8 mouse cellular contexts compared by ENCODE assay signal in genomic region chr2:27028437-27029015, GRCm38 (mm10). TPM values are rescaled to one million over a fixed set of nuclear protein-coding genes. Genes with fewer than 3 reads are reported as not detected.
DNase-seq lines count a peak whose midpoint lies in the region; ATAC-seq lines count a peak whose summit lies in the region.

No protein-coding gene starts in this region.

- ATAC-seq in heart, embryonic 11.5 days (replicated peaks; ENCODE audit: insufficient number of reproducible peaks, low FRiP score, low TSS enrichment), result no peak
- ATAC-seq in hindbrain, embryonic 16.5 days, result no peak
- no peak; the same call in 1 of the 2 replicates for ATAC-seq in midbrain, embryonic 13.5 days

- peak overlapping the region; percentile 66 for H3K4me2 ChIP-seq in heart, embryonic 11.5 days
- peak overlapping the region; percentile 80 for H3K4me2 ChIP-seq in hindbrain, embryonic 16.5 days (ENCODE audit: low read length)
- H3K4me2 ChIP-seq in midbrain, embryonic 13.5 days (replicated peaks), result peak overlapping the region; percentile 57

- peaks cover 5% of the 10 kb centered on the region; the same call in 1 of the 2 replicates for H3K4me1 ChIP-seq in heart, embryonic 11.5 days (ENCODE audit: control insufficient read depth, insufficient read depth, low read length)
- H3K4me1 ChIP-seq in hindbrain, embryonic 16.5 days (ENCODE audit: control insufficient read depth, insufficient read depth, low read depth, low read length), result peaks cover 11% of the 10 kb centered on the region
- peaks cover 13% of the 10 kb centered on the region for H3K4me1 ChIP-seq in midbrain, embryonic 13.5 days (replicated peaks)

- no peaks in the 10 kb centered on the region for H3K9me3 ChIP-seq in heart, embryonic 11.5 days (replicated peaks; ENCODE audit: control insufficient read depth, low read length)
- H3K9me3 ChIP-seq in hindbrain, embryonic 16.5 days (ENCODE audit: control insufficient read depth, low read length), result no peaks in the 10 kb centered on the region
- H3K9me3 ChIP-seq in midbrain, embryonic 13.5 days, result no peaks in the 10 kb centered on the region

- no peaks in the 10 kb centered on the region for H3K36me3 ChIP-seq in heart, embryonic 11.5 days (ENCODE audit: control insufficient read depth, insufficient read depth, low read length)
- H3K36me3 ChIP-seq in hindbrain, embryonic 16.5 days (ENCODE audit: control insufficient read depth, insufficient read depth, low read length), result no peaks in the 10 kb centered on the region
- H3K36me3 ChIP-seq in midbrain, embryonic 13.5 days, result no peaks in the 10 kb centered on the region

- H3K4me3 ChIP-seq in heart, embryonic 11.5 days (ENCODE audit: low read depth, low read length), result no peak overlapping the region
- H3K4me3 ChIP-seq in hindbrain, embryonic 16.5 days (ENCODE audit: low read length), result peak overlapping the region; percentile 54
- peak overlapping the region; percentile 40 for H3K4me3 ChIP-seq in midbrain, embryonic 13.5 days (replicated peaks)

- no peak for DNase-seq in heart, postnatal 36 days
- peak; percentile 19 for DNase-seq in MN1 (ENCODE audit: low spot score)
- no peak for DNase-seq in frontal cortex, postnatal 25 days (ENCODE audit: low spot score in 2 of 2)
- no peak for DNase-seq in gastrocnemius, postnatal 10 days
- no peak for DNase-seq in right cerebral cortex, postnatal 36 days (ENCODE audit: low spot score in 2 of 2)

- intact Hi-C loops in heart, postnatal 36 days (cut with DNase I), result no loop called here

- H3K9ac ChIP-seq in heart, embryonic 11.5 days (ENCODE audit: low read depth, low read length), result no peak overlapping the region
- H3K9ac ChIP-seq in hindbrain, embryonic 16.5 days (ENCODE audit: low read depth, low read length), result peak overlapping the region; percentile 72
- peak overlapping the region; percentile 54 for H3K9ac ChIP-seq in midbrain, embryonic 13.5 days (replicated peaks)

- WGBS in heart, embryonic 11.5 days (ENCODE audit: insufficient replicate concordance), result 55% methylated on average over 4 of the region's 4 CpGs
- WGBS in hindbrain, embryonic 16.5 days, result 68% methylated on average over 4 of the region's 4 CpGs
- 76% methylated on average over 4 of the region's 4 CpGs for WGBS in midbrain, embryonic 13.5 days

- no peak overlapping the region for H3K27ac ChIP-seq in heart, embryonic 11.5 days (ENCODE audit: low read depth, low read length)
- H3K27ac ChIP-seq in hindbrain, embryonic 16.5 days (ENCODE audit: low read depth, low read length), result peak overlapping the region; percentile 67
- H3K27ac ChIP-seq in midbrain, embryonic 13.5 days, result no peak overlapping the region

- peaks cover 25% of the 10 kb centered on the region for H3K27me3 ChIP-seq in heart, embryonic 11.5 days (ENCODE audit: control insufficient read depth, insufficient read depth, low read length)
- no peaks in the 10 kb centered on the region for H3K27me3 ChIP-seq in hindbrain, embryonic 16.5 days (replicated peaks; ENCODE audit: control insufficient read depth, insufficient read depth, low read length)
- peaks cover 18% of the 10 kb centered on the region; the same call in 1 of the 2 replicates for H3K27me3 ChIP-seq in midbrain, embryonic 13.5 days

RNA-seq across cellular contexts. Expression of gene Slc2a6, which starts 0.7 kb away (rescaled TPM):
- 0.30 TPM in 1 of 2 replicates, not detected in the other for polyA plus RNA-seq in heart, embryonic 11.5 days (2014; fragmentation: Nextera tagmentation; extraction: Ambion mirVana)
- under 1 TPM in 1 of 2 experiments, not detected in 1; 0.73 TPM for total RNA-seq in heart, postnatal 36 days (2021)
- polyA plus RNA-seq in hindbrain, embryonic 16.5 days (2015; fragmentation: Nextera tagmentation; extraction: Ambion mirVana), result 18.0 and 21.6 TPM in 2 replicates
- polyA plus RNA-seq in midbrain, embryonic 13.5 days (2015; fragmentation: Nextera tagmentation; extraction: Ambion mirVana), result 3.6 and 3.8 TPM in 2 replicates
- under 1 TPM; 0.16 to 0.27 TPM for total RNA-seq in gastrocnemius, postnatal 10 days (2021)

RNA-seq across cellular contexts. Expression of gene Cacfd1, which starts 18.8 kb away (rescaled TPM):
- 37.4 and 46.4 TPM in 2 replicates for polyA plus RNA-seq in heart, embryonic 11.5 days (2014; fragmentation: Nextera tagmentation; extraction: Ambion mirVana)
- 10 to 100 TPM; 41.0 to 44.2 TPM for total RNA-seq in heart, postnatal 36 days (2021)
- polyA plus RNA-seq in hindbrain, embryonic 16.5 days (2015; fragmentation: Nextera tagmentation; extraction: Ambion mirVana), result 103 TPM in 2 replicates
- polyA plus RNA-seq in midbrain, embryonic 13.5 days (2015; fragmentation: Nextera tagmentation; extraction: Ambion mirVana), result 130 and 132 TPM in 2 replicates
- total RNA-seq in gastrocnemius, postnatal 10 days (2021), result 10 to 100 TPM; 24.0 to 26.2 TPM

RNA-seq across cellular contexts. Expression of gene Mymk, which starts 43.5 kb away (rescaled TPM):
- 0.15 and 0.23 TPM in 2 replicates for polyA plus RNA-seq in heart, embryonic 11.5 days (2014; fragmentation: Nextera tagmentation; extraction: Ambion mirVana)
- total RNA-seq in heart, postnatal 36 days (2021), result not detected
- 0.21 and 3.5 TPM in 2 replicates for polyA plus RNA-seq in hindbrain, embryonic 16.5 days (2015; fragmentation: Nextera tagmentation; extraction: Ambion mirVana)
- not detected in 2 replicates for polyA plus RNA-seq in midbrain, embryonic 13.5 days (2015; fragmentation: Nextera tagmentation; extraction: Ambion mirVana)
- total RNA-seq in gastrocnemius, postnatal 10 days (2021), result 10 to 100 TPM; 51.6 to 58.5 TPM

RNA-seq across cellular contexts. Expression of gene Adamtsl2, which starts 50.7 kb away (rescaled TPM):
- 9.0 and 14.2 TPM in 2 replicates for polyA plus RNA-seq in heart, embryonic 11.5 days (2014; fragmentation: Nextera tagmentation; extraction: Ambion mirVana)
- 10 to 100 TPM; 20.3 to 21.4 TPM for total RNA-seq in heart, postnatal 36 days (2021)
- polyA plus RNA-seq in hindbrain, embryonic 16.5 days (2015; fragmentation: Nextera tagmentation; extraction: Ambion mirVana), result 9.6 and 11.8 TPM in 2 replicates
- polyA plus RNA-seq in midbrain, embryonic 13.5 days (2015; fragmentation: Nextera tagmentation; extraction: Ambion mirVana), result 6.0 and 6.9 TPM in 2 replicates
- 1 to 10 TPM; 3.1 to 4.8 TPM for total RNA-seq in gastrocnemius, postnatal 10 days (2021)

RNA-seq across cellular contexts. Expression of gene Adamts13, which starts 55.3 kb away (rescaled TPM):
- 0.07 TPM in 1 of 2 replicates, not detected in the other for polyA plus RNA-seq in heart, embryonic 11.5 days (2014; fragmentation: Nextera tagmentation; extraction: Ambion mirVana)
- not detected for total RNA-seq in heart, postnatal 36 days (2021)
- polyA plus RNA-seq in hindbrain, embryonic 16.5 days (2015; fragmentation: Nextera tagmentation; extraction: Ambion mirVana), result 0.29 TPM in 1 of 2 replicates, not detected in the other
- not detected in 2 replicates for polyA plus RNA-seq in midbrain, embryonic 13.5 days (2015; fragmentation: Nextera tagmentation; extraction: Ambion mirVana)
- total RNA-seq in gastrocnemius, postnatal 10 days (2021), result not detected
